15 mouse cellular contexts compared by ENCODE assay signal in genomic region chr15:21437347-21437746, GRCm38 (mm10).
"Had no signal": no experiment of that assay in that cellular context is flagged by ENCODE, and none has a peak within 500 bp of the region (broad histone marks: within the 10 kb centered on the region; RNA-seq: fewer than 3 reads in every experiment).

No protein-coding gene starts in this region.

- H3K4me1 ChIP-seq: neural tube, embryonic 13.5 days; neural tube, embryonic 15.5 days; stomach, embryonic 15.5 days had no signal

- DNase-seq: right cerebral cortex, adult 18-20 months; right cerebral cortex, postnatal 14 days; right cerebral cortex, postnatal 25 days; right cerebral cortex, postnatal 4 days; spleen, adult 18-20 months; thymus, adult 18-20 months; thymus, adult 2 months; thymus, postnatal 14 days; thymus, postnatal 25 days; thymus, postnatal 36 days; thymus, postnatal 4 days had no signal

- H3K27ac ChIP-seq: neural tube, embryonic 13.5 days; neural tube, embryonic 15.5 days; stomach, embryonic 15.5 days; stomach, postnatal 0 days had no signal

- H3K9me3 ChIP-seq: neural tube, embryonic 13.5 days; neural tube, embryonic 15.5 days; stomach, embryonic 15.5 days had no signal

- H3K9ac ChIP-seq: neural tube, embryonic 13.5 days; neural tube, embryonic 15.5 days; stomach, embryonic 15.5 days had no signal

- H3K27me3 ChIP-seq: neural tube, embryonic 13.5 days; neural tube, embryonic 15.5 days; stomach, embryonic 15.5 days had no signal

- H3K4me3 ChIP-seq: neural tube, embryonic 13.5 days; neural tube, embryonic 15.5 days; stomach, embryonic 15.5 days had no signal

- H3K36me3 ChIP-seq: neural tube, embryonic 13.5 days; neural tube, embryonic 15.5 days; stomach, embryonic 15.5 days had no signal
